Mouse (Mus musculus): Measurements from ENCODE around the gene Ubac2. TPM values are rescaled to one million over a fixed set of nuclear protein-coding genes. Genes with fewer than 3 reads are reported as not detected.
"Not testable (repeated sequence)": the region's sequence is repeated elsewhere in the genome, so short reads cannot be mapped to it uniquely, and the experiment has no call there.

Gene Ubac2
- 10 to 100 TPM; 35.4 to 36.5 TPM for total RNA-seq (2021)
- long read RNA-seq, experiment 1, transcript Ubac2-201 (9 exons, 2,139 nt), result major isoform, 29 of 37 reads
- long read RNA-seq, experiment 1, partial matches to known transcripts, result 4 of 37 reads
- long read RNA-seq, experiment 1, other reads (novel, unspliced or antisense), result 4 of 37 reads
- long read RNA-seq, experiment 2, transcript Ubac2-201 (9 exons, 2,139 nt), result major isoform, 22 of 28 reads
- long read RNA-seq, experiment 2, partial matches to known transcripts, result 3 of 28 reads
- long read RNA-seq, experiment 2, other reads (novel, unspliced or antisense), result 3 of 28 reads

- peak; percentile 99 to 100 for DNase-seq
These were observed at the start of gene Ubac2 for GRCm38 (mm10) chr14:121878176-121878858. Ubac2 (plus strand) TSS chr14:121878620.

DNA sequence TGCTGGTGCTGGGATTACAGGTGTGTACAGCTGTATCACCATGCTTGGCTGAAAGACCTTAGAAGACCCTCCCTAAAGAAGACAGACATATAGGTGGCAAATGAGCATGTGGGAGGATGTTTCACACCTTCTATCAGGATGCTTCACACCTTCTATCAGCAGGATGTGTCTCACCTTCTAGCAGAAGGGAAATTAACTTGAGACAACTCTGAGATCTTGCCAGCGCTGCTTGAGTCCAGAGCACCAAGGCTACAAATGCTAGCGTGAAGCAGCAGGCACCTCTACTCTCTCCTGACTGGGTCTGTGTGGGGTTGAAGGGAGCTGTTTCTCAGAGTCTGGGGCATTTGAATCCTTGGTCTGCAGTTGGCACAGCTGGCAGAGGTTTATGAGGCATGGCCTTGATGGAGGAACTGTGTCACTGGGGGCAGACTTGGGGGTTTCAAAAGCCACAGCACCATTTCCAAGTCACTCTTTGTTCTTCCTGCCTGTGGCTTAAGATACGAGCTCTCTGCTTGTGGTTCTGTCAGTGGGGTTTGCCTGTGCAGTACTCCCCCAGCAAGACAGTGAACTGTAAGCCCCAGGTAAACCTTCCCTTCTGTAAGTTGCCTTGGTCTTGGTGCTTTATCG lies 48.5 kb upstream of the Ubac2 start:
- no peak for DNase-seq

GRCm38 (mm10) chr14:121833001-121833520 lies 45.4 kb upstream of the Ubac2 start:
- no peak for DNase-seq

DNA sequence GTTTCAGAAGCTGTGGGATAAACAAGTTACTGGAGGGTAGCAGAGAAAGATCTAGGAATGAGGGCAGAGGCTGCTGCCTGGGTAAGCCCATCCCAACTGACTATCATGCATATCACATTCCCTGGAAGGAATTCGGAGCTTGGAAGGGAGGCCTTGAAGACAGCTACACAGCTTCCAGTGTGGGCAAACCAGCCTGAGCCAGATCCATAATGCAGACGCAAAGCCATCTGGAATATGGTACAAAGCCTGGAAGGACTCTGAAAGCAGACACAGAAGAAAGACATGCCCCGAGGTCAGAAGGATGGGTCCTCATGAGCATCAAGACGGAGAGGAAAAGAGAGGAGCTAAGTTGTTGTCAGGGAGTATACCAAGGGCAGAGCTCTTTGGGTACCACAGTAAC lies 40.3 kb upstream of the Ubac2 start:
- DNase-seq, result no peak

GRCm38 (mm10) chr14:121840217-121840616 lies 38.2 kb upstream of the Ubac2 start:
- no peak for DNase-seq

DNA sequence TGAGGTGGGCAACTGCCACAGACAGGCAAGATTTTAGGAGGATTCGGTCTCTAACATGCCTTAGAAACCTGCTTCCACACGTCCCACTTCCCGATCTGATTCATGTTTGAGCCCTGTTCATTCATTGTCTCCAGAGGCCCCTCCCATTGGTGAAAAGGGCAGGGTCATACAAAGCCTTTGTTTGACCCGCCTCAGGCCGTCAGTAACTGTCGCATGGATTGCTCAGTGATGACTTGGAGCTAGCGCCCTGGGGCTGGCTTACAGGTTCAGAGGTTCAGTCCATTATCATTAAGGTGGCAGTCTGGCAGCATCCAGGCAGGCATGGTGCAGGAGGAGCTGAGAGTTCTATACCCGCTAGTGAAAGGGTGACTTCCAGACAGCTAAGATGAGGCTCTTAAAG lies 33.9 kb upstream of the Ubac2 start:
- DNase-seq, result no peak

- no peak for DNase-seq
These were observed 27.2 kb upstream of the Ubac2 start for GRCm38 (mm10) chr14:121851231-121851630.

GRCm38 (mm10) chr14:121852531-121852930 lies 25.9 kb upstream of the Ubac2 start:
- DNase-seq, result no peak

DNA sequence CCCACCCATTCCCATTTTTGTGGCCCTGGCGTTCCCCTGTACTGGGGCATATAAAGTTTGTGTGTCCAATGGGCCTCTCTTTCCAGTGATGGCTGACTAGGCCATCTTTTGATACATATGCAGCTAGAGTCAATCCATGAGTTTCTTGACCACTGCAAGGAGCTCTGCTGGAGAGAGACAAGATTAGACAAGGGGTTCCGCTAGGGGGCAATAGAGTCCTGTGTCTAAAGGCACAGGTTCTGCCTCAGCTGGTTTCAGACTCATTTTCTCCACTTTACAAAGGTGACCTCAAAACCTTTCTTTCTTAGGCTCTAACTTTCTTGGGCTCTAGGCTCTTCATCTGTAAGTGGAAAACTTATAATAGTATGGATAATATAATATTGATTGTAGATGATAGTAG lies 13.3 kb upstream of the Ubac2 start:
- DNase-seq, result peak; percentile 65 to 81

- DNase-seq, result no peak
These were observed 11.8 kb upstream of the Ubac2 start for GRCm38 (mm10) chr14:121866574-121866973.

- no peak for DNase-seq
These were observed 9.3 kb upstream of the Ubac2 start for GRCm38 (mm10) chr14:121869111-121869510.

GRCm38 (mm10) chr14:121872760-121873159 lies 5.7 kb upstream of the Ubac2 start:
- DNase-seq, result no peak

DNA sequence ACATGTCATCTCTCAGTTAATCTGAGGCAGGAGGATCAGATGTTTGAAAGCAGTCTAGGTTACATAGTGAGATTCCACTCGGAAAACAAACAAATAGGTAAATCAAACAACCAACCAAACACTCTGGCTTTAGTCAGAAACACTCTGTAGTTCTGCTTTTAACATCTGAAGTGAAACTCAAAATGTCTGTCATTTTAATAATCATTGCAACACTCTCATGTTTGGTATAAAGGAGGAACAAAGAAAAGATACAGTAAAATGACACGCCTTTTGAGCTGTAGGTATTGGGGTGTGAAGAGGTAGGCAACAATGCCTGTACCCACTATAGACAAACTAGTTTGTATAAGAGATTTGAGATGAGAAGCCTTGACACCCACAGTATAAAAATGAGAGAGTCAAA lies 5.2 kb upstream of the Ubac2 start:
- no peak for DNase-seq

- no peak for DNase-seq
These were observed 4.8 kb upstream of the Ubac2 start for GRCm38 (mm10) chr14:121873646-121874045.

GRCm38 (mm10) chr14:121876190-121876589 lies 2.2 kb upstream of the Ubac2 start:
- not testable (repeated sequence) for DNase-seq

DNA sequence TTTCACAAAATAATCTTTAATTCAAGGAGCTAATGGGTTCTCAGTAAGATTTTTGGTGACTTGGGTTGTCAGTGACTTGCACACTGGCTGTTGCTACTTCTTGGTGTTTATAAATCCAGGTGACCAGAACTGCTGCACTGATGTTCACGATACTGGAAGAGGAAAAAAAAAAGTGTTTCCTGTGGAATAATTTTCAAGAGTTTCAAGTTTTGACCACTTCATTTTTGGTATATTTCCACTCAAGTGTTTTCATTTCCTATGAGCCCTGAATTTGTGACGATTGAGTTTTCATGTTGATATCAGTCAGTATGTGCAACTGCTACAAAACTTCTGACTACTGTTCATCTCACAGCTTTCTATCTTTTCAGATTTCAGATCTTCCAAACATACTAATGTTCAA lies 1.6 kb upstream of the Ubac2 start:
- DNase-seq, result no peak

DNA sequence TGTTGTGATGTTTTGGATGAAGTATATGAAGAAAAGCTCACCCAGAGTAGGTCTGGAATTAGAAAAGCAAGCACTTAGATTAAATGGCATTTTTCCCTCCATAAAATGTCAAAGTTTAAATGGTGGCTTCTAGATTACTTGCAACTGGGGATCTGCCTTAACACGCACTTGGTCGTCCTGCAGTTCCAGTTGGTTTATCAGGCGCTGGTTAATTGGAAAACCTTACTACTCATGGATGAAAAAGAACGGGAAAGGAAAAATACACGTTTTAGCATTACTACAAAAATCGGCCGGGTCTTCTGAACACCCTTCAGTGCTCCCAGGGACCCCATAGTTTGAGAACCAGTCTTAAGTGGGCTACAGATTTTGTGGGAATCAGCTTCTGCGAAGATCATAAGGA lies 780 bp upstream of the Ubac2 start:
- no peak for DNase-seq

DNA sequence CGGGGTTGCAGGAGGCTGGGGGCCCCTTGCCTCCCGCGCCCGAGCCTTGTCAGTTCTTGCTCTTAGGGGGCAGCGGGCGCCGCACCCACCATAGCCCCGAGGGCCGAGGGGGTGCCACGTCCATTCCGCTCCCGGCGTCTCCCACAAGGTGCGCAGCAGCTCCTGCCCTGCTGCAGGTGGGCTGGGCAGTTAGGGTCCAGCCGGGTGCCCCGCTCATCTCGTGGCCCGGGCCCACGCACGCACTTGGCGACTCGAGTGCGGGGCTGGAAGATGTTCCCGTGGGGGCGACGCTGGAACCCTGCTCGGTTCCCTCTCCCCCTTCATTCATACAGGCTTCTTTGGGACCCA lies 413 bp downstream of the Ubac2 start:
- DNase-seq, result no peak

- no peak for DNase-seq
These were observed 933 bp downstream of the Ubac2 start for GRCm38 (mm10) chr14:121879266-121879840.

- no peak for DNase-seq
These were observed 2.8 kb downstream of the Ubac2 start for GRCm38 (mm10) chr14:121881211-121881610.

GRCm38 (mm10) chr14:121884150-121884797 lies 5.9 kb downstream of the Ubac2 start:
- peak; percentile 12 to 26 for DNase-seq

DNA sequence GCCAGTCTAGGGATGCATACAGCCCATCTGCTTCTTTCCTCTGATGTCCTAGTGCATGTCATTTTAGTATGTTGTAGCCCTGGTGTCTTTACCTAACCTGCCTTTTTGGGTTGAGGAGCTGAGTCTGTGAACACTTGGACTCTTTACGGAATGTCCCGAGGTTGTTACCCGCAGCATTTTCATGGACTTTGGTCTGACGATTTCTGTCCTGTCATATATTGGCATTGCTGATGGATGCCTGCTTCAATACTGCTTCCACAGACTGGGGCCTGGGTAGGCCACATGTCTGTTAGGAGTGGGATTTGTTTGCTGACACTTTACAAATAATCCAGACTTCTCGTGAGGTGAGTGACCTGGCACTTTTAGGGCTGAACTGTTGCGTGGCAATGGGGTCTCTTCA lies 15.3 kb downstream of the Ubac2 start:
- DNase-seq, result no peak
